Mouse (Mus musculus): Measurements from ENCODE around the gene Antxr2. TPM values are rescaled to one million over a fixed set of nuclear protein-coding genes. Genes with fewer than 3 reads are reported as not detected.
A peak's percentile ranks its signal among the peaks of the same experiment; 100 is the strongest.

Gene Antxr2
- total and polyA plus RNA-seq, 2 experiments from 2014 or later = 2.7 to 9.2 TPM

- H3K4me2 ChIP-seq (ENCODE audit: low read depth, low read length) = peak overlapping the region; percentile 69
- ATAC-seq (peak; percentile 80), DNase-seq (ENCODE audit: low spot score) (peak; percentile 68)
- H3K36me3 ChIP-seq (ENCODE audit: insufficient read depth, low read length) = no peaks in the 10 kb centered on the region
- 0 out of 2 replicates have a peak, but pooled peaks cover 4% of the 10 kb centered on the region for H3K27me3 ChIP-seq (ENCODE audit: insufficient read depth, low read length)
- H3K27ac ChIP-seq = no peak overlapping the region
- peak overlapping the region; percentile 50 for H3K4me3 ChIP-seq (ENCODE audit: low read length)
- peak; percentile 55 for TF ChIP-seq CTCF (IDR thresholded peaks at IDR 0.05; ENCODE audit: low read depth)
- no peaks in the 10 kb centered on the region for H3K4me1 ChIP-seq (ENCODE audit: insufficient read depth, low read length)
- peak overlapping the region; percentile 44 for H3K9ac ChIP-seq (replicated peaks; ENCODE audit: low read length)
- WGBS = 3% methylated on average over 56 of the region's 56 CpGs
- H3K9me3 ChIP-seq (ENCODE audit: low read length) = no peaks in the 10 kb centered on the region
These were observed 95.4 kb downstream of the Antxr2 start for GRCm38 (mm10) chr5:97935140-97936129.

GRCm38 (mm10) chr5:97917654-97918053, 113.2 kb downstream of the Antxr2 start:
- Histone ChIP-seq H3K36me3 (ENCODE audit: insufficient read depth, low read length) (no peaks in the 10 kb centered on the region), H3K9me3 (ENCODE audit: low read length) (no peaks in the 10 kb centered on the region), H3K27me3 (ENCODE audit: insufficient read depth, low read length) (no peaks in the 10 kb centered on the region), H3K27ac (no peak overlapping the region), H3K4me2 (ENCODE audit: low read depth, low read length) (no peak overlapping the region), H3K9ac (replicated peaks; ENCODE audit: low read length) (no peak overlapping the region), H3K4me1 (ENCODE audit: insufficient read depth, low read length) (no peaks in the 10 kb centered on the region), H3K4me3 (ENCODE audit: low read length) (no peak overlapping the region)
- ATAC-seq (no peak), DNase-seq (ENCODE audit: low spot score) (no peak)
- no peak for TF ChIP-seq CTCF (IDR thresholded peaks at IDR 0.05; ENCODE audit: low read depth)
- WGBS = 79% methylated on average over 11 of the region's 11 CpGs

GRCm38 (mm10) chr5:97914890-97915289, 116.0 kb downstream of the Antxr2 start:
- ATAC-seq = no peak
- H3K9me3 ChIP-seq (ENCODE audit: low read length) = no peaks in the 10 kb centered on the region
- H3K27ac ChIP-seq = no peak overlapping the region
- no peak overlapping the region for H3K4me2 ChIP-seq (ENCODE audit: low read depth, low read length)
- no peak for TF ChIP-seq CTCF (IDR thresholded peaks at IDR 0.05; ENCODE audit: low read depth)
- no peaks in the 10 kb centered on the region for H3K27me3 ChIP-seq (ENCODE audit: insufficient read depth, low read length)
- H3K36me3 ChIP-seq (ENCODE audit: insufficient read depth, low read length) = no peaks in the 10 kb centered on the region
- H3K4me3 ChIP-seq (ENCODE audit: low read length) = no peak overlapping the region
- no peaks in the 10 kb centered on the region for H3K4me1 ChIP-seq (ENCODE audit: insufficient read depth, low read length)
- DNase-seq (ENCODE audit: low spot score) = no peak
- H3K9ac ChIP-seq (replicated peaks; ENCODE audit: low read length) = no peak overlapping the region
- WGBS = 62% methylated on average over 2 of the region's 2 CpGs

GRCm38 (mm10) chr5:97913901-97914300, 116.9 kb downstream of the Antxr2 start:
- no peak overlapping the region for H3K4me3 ChIP-seq (ENCODE audit: low read length)
- 94% methylated on average over 6 of the region's 6 CpGs for WGBS

GRCm38 (mm10) chr5:97907482-97907881, 123.4 kb downstream of the Antxr2 start:
- no peak overlapping the region for H3K27ac ChIP-seq
- H3K36me3 ChIP-seq (ENCODE audit: insufficient read depth, low read length) = no peaks in the 10 kb centered on the region
- 58% methylated on average over 6 of the region's 6 CpGs for WGBS
- no peaks in the 10 kb centered on the region for H3K4me1 ChIP-seq (ENCODE audit: insufficient read depth, low read length)
- H3K4me3 ChIP-seq (ENCODE audit: low read length) = no peak overlapping the region
- H3K9ac ChIP-seq (replicated peaks; ENCODE audit: low read length) = no peak overlapping the region
- H3K27me3 ChIP-seq (ENCODE audit: insufficient read depth, low read length) = no peaks in the 10 kb centered on the region
- DNase-seq (ENCODE audit: low spot score) = peak; percentile 40
- no peak for ATAC-seq
- H3K9me3 ChIP-seq (ENCODE audit: low read length) = no peaks in the 10 kb centered on the region
- no peak for TF ChIP-seq CTCF (IDR thresholded peaks at IDR 0.05; ENCODE audit: low read depth)
- H3K4me2 ChIP-seq (ENCODE audit: low read depth, low read length) = no peak overlapping the region

More at GRCm38 (mm10) chr5:97913901-97914300, 116.9 kb downstream of the Antxr2 start:
- Histone ChIP-seq H3K27ac (no peak overlapping the region), H3K36me3 (ENCODE audit: insufficient read depth, low read length) (no peaks in the 10 kb centered on the region), H3K9me3 (ENCODE audit: low read length) (no peaks in the 10 kb centered on the region), H3K27me3 (ENCODE audit: insufficient read depth, low read length) (no peaks in the 10 kb centered on the region), H3K4me2 (ENCODE audit: low read depth, low read length) (no peak overlapping the region), H3K9ac (replicated peaks; ENCODE audit: low read length) (no peak overlapping the region), H3K4me1 (ENCODE audit: insufficient read depth, low read length) (no peaks in the 10 kb centered on the region)
- DNase-seq (ENCODE audit: low spot score) (no peak), ATAC-seq (no peak)
- no peak for TF ChIP-seq CTCF (IDR thresholded peaks at IDR 0.05; ENCODE audit: low read depth)

- no peaks in the 10 kb centered on the region for H3K36me3 ChIP-seq (ENCODE audit: insufficient read depth, low read length)
- no peak overlapping the region for H3K27ac ChIP-seq
- no peak for ATAC-seq
- H3K4me2 ChIP-seq (ENCODE audit: low read depth, low read length) = no peak overlapping the region
- H3K4me1 ChIP-seq (ENCODE audit: insufficient read depth, low read length) = no peaks in the 10 kb centered on the region
- WGBS = 88% methylated on average over 13 of the region's 13 CpGs
- no peak for TF ChIP-seq CTCF (IDR thresholded peaks at IDR 0.05; ENCODE audit: low read depth)
- no peaks in the 10 kb centered on the region for H3K9me3 ChIP-seq (ENCODE audit: low read length)
- DNase-seq (ENCODE audit: low spot score) = no peak
- H3K9ac ChIP-seq (replicated peaks; ENCODE audit: low read length) = no peak overlapping the region
- H3K27me3 ChIP-seq (ENCODE audit: insufficient read depth, low read length) = no peaks in the 10 kb centered on the region
- H3K4me3 ChIP-seq (ENCODE audit: low read length) = no peak overlapping the region
These were observed 124.1 kb downstream of the Antxr2 start for GRCm38 (mm10) chr5:97906537-97907266.
